Mouse (Mus musculus) midbrain, embryonic 10.5 days (tissue): ENCODE measurements around the gene Kcnc2. TPM values are rescaled to one million over a fixed set of nuclear protein-coding genes. Genes with fewer than 3 reads are reported as not detected.

Experiments
- polyA plus RNA-seq: library from polyadenylated mRNA; unstranded; fragments of >200 nt; fragmentation: Nextera tagmentation; extraction: Ambion mirVana; gene quantifications from 2 replicates; pipeline ENCODE4 v1.2.1, GENCODE M21; 2016

Kcnc2 gene
- polyA plus RNA-seq, 1 experiment from 2014 or later = 1.0 TPM

Other genes with a start within 250 kb of the Kcnc2 start
- gene Glipr1l1, start 210.9 kb upstream of the Kcnc2 start, polyA plus RNA-seq = not detected in 2 replicates
- gene Glipr1l2, start 187.8 kb upstream of the Kcnc2 start, polyA plus RNA-seq = not detected in 2 replicates
- gene Glipr1l3, start 110.8 kb upstream of the Kcnc2 start, polyA plus RNA-seq = not detected in 2 replicates
- 0.30 and 0.31 TPM in 2 replicates for gene Caps2, start 107.5 kb upstream of the Kcnc2 start, polyA plus RNA-seq